Mouse (Mus musculus) brain, embryonic 14.5 days (tissue): Measurements from ENCODE around the gene 1700001C19Rik.

ENCODE experiments used
- CTCF ChIP-seq: fragments of 200-500 bp; IDR thresholded peaks from 2 replicates; pipeline ENCODE4 v1.5.1; 2012; ENCODE audit warnings: inconsistent platforms, mild to moderate bottlenecking, moderate library complexity, borderline replicate concordance; ENCODE audit not compliant: insufficient read depth, insufficient read length; ENCODE audit errors: extremely low read depth
- POLR2A ChIP-seq: fragments of 200-500 bp; IDR thresholded peaks from 2 replicates; pipeline ENCODE4 v1.6.1; 2012; ENCODE audit warnings: mild to moderate bottlenecking, inconsistent platforms, borderline replicate concordance; ENCODE audit not compliant: poor library complexity, insufficient read depth, insufficient read length, severe bottlenecking; ENCODE audit errors: extremely low read depth

DNA sequence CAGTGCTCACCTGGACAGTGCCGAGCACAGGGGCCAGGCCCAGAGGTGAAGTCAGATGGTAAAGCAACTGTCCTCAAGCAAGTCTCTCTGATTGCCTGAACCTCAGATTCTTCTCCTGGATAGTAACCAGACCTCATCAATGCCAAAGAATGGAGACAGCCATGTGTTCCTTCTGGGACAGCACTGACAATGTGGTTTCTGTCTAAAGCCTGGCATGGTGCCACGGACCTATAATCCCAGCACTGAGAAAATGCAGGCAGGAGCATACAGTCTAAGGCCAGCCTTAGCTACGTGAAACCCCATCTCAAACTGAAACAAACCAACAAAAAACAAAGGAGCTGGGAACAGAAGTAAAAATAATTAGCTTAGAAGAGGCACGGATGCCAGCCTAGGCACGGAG lies 33.5 kb upstream of the 1700001C19Rik start:
- TF ChIP-seq POLR2A (no peak), CTCF (no peak)
